Mouse (Mus musculus) stomach, embryonic 15.5 days (tissue): ENCODE measurements at regions not wholly inside any gene's neighbourhood (a gene's known extent, or its start where the extent isn't known, plus 50 kb on each side); places are given as distances from the start of the nearest gene placed in this dataset.
A peak's percentile ranks its signal among the peaks of the same experiment; 100 is the strongest.

ENCODE experiments used
- ATAC-seq: fragments of 200-750 bp; cut with Nextera tagmentation; 2 replicates; pipeline ENCODE4 v1.8.0; 2017; ENCODE audit warnings: low read depth, moderate number of reproducible peaks, moderate TSS enrichment; ENCODE audit not compliant: insufficient read depth, low FRiP score
- H3K27ac ChIP-seq: fragments of 300-500 bp; sonication (generic); 2 replicates; pipeline ENCODE4 v1.5.1; 2015; ENCODE audit warnings: mild to moderate bottlenecking, inconsistent platforms
- H3K27me3 ChIP-seq: fragments of 300-500 bp; sonication (generic); replicated peaks from 2 replicates; pipeline ENCODE4 v1.6.1; 2015; ENCODE audit warnings: inconsistent platforms
- H3K36me3 ChIP-seq: fragments of 300-500 bp; sonication (generic); 2 replicates; pipeline ENCODE4 v1.6.1; 2015; ENCODE audit warnings: inconsistent platforms
- H3K4me1 ChIP-seq: fragments of 300-500 bp; sonication (generic); 2 replicates; pipeline ENCODE4 v1.6.1; 2015; ENCODE audit warnings: inconsistent platforms
- H3K4me2 ChIP-seq: fragments of 300-500 bp; sonication (generic); 2 replicates; pipeline ENCODE4 v1.6.1; 2015; ENCODE audit warnings: mild to moderate bottlenecking, inconsistent platforms
- H3K4me3 ChIP-seq: fragments of 300-500 bp; sonication (generic); replicated peaks from 2 replicates; pipeline ENCODE4 v1.5.1; 2015; ENCODE audit warnings: inconsistent platforms
- H3K9ac ChIP-seq: fragments of 300-500 bp; sonication (generic); 2 replicates; pipeline ENCODE4 v1.6.1; 2015; ENCODE audit warnings: inconsistent platforms
- H3K9me3 ChIP-seq: fragments of 300-500 bp; sonication (generic); 2 replicates; pipeline ENCODE4 v1.6.1; 2016; ENCODE audit warnings: inconsistent platforms
- WGBS: fragments of 180-500 bp; shearing (Covaris S2); methylation state at CpG from one replicate; pipeline ENCODE4 v1.1.7; 2015; 5-methylcytosine and 5-hydroxymethylcytosine counted together

DNA sequence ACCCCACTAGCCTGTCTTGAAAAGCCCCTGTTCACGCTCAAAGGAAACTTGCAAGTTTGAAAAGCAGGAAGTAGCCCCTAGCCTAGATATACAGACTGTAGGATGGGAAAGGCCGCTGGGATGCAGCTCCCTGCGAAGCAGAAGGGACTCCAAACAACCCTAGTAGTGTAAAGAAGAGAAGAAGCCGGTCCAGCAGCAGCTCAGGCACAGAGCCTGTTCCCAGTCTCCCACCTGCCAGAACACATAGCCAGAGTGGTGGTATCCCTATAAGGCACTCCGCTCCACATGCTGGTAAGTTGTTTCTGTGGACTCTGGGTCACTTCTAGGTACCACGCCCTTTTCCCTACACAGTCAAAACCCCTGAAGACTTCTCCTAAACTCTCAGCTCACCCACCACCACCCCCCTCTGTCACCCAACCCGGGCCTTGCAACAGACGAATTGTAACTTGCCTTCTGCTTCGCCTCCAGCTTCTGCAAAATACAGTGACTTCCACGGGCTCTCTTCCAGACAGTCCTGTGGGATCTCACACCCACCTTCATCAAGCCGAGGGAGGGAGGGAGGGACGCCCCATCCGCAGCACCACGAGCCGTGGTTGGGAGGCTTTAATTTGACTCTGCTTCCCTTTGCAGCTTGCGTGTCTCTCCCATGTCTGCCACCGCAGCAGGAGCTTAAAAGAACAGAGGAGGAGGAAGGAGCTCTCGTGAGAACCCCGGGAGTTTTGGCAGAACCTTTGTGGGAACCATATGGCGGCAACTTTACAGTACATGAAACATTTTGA, 285.2 kb downstream of the Rwdd3 start:
- no peak overlapping the region for H3K9ac ChIP-seq
- H3K27ac ChIP-seq = no peak overlapping the region
- ATAC-seq = no peak
- 39% methylated on average over 20 of the region's 20 CpGs for WGBS
- no peak overlapping the region for H3K4me3 ChIP-seq
- H3K4me1 ChIP-seq = no peaks in the 10 kb centered on the region
- H3K27me3 ChIP-seq = no peaks in the 10 kb centered on the region
- H3K9me3 ChIP-seq = no peaks in the 10 kb centered on the region
- H3K4me2 ChIP-seq = peak overlapping the region; percentile 22
- H3K36me3 ChIP-seq = no peaks in the 10 kb centered on the region

DNA sequence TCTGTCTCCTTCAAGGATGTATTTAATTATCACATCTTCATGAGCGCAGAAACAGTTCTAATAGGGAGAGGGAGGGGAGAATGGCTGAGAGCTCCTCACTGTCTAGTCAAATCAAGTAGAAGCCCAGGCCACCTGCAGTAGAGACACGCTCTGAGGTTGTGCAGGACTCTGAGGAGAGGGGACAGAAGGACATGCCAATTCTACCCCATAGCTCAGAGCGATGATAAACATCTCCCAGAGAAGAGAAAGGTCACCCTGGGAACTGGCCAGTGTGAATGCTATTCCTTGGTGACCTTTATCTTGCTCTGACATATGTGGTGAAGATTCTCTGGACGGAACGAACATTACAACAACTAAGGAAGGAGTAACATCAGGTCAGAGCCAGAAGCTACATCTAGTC, 286.1 kb downstream of the Rwdd3 start:
- Histone ChIP-seq H3K36me3 (no peaks in the 10 kb centered on the region), H3K27ac (no peak overlapping the region)

DNA sequence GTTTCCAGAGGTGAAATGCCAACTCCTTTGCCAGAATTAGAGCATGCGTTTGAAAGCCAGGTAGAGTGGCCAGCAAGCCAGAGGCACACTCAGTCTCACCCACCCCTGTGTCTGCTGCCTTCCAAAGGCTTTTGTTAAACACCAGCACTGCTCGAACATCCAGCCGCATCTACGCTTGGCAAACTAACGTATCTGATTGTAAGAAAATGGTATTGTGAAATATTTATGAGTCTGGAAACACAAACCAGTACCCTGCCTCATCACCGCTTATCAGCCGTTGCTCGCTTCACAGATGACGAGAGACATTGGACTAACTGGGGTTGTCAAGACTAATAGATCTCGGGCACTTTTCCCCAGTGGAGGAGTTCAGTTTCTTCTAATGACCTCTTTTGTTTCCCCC, 287.3 kb downstream of the Rwdd3 start:
- Histone ChIP-seq H3K27ac (no peak overlapping the region), H3K27me3 (no peaks in the 10 kb centered on the region), H3K4me1 (no peaks in the 10 kb centered on the region), H3K4me3 (no peak overlapping the region), H3K4me2 (no peak overlapping the region), H3K9ac (no peak overlapping the region), H3K36me3 (no peaks in the 10 kb centered on the region), H3K9me3 (no peaks in the 10 kb centered on the region)
- ATAC-seq = no peak
- 53% methylated on average over 10 of the region's 10 CpGs for WGBS

More for the DNA sequence above, 286.1 kb downstream of the Rwdd3 start:
- no peaks in the 10 kb centered on the region for H3K4me1 ChIP-seq
- no peak overlapping the region for H3K4me2 ChIP-seq
- WGBS = 82% methylated on average over 5 of the region's 5 CpGs
- no peak overlapping the region for H3K4me3 ChIP-seq
- H3K27me3 ChIP-seq = no peaks in the 10 kb centered on the region
- no peaks in the 10 kb centered on the region for H3K9me3 ChIP-seq
- no peak overlapping the region for H3K9ac ChIP-seq
- no peak for ATAC-seq

DNA sequence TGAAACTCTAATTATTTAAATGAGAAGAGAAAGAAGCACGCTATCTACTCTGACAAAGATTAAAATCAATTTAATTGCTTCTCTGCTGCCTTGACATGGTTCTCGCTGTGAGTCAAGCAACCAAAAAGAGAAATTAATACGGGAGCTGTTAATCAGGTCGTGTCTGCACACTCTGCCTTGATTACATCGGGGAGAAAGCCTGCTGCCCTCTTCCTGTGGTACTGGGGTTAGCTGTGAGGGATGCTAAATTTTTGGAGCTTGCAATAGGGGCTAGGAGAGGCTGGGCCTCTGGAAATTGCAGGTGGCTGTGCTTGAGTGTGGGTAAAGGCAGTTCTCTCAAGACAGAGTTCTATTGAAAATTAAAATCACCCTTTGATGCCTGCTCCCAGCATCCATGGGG, 287.8 kb downstream of the Rwdd3 start:
- no peak overlapping the region for H3K4me3 ChIP-seq
- WGBS = 55% methylated on average over 5 of the region's 5 CpGs
- no peaks in the 10 kb centered on the region for H3K27me3 ChIP-seq
- ATAC-seq = no peak
- no peaks in the 10 kb centered on the region for H3K9me3 ChIP-seq
- H3K4me1 ChIP-seq = no peaks in the 10 kb centered on the region
- no peaks in the 10 kb centered on the region for H3K36me3 ChIP-seq
- no peak overlapping the region for H3K9ac ChIP-seq
- no peak overlapping the region for H3K27ac ChIP-seq
- no peak overlapping the region for H3K4me2 ChIP-seq

DNA sequence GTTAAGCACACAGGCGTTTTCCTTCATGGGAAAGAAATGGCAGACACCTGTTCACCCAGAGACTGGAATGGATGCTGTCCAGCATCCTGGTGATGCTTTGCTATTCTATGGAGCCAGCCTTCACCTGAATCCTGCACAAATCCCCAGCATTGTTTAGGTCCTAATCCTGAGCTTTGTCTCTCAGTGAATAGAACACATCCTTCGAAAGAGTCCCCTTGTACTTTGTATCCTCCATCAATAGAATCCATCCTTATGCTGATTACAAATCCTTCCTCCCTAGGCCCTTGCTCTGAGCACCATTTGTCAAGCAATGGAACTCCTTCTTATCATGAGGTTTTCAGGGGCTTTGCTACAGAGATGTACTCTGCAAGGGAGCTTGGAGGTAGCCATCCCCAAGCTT, 292.1 kb downstream of the Rwdd3 start:
- Histone ChIP-seq H3K9ac (no peak overlapping the region), H3K4me1 (no peaks in the 10 kb centered on the region), H3K27ac (no peak overlapping the region), H3K36me3 (no peaks in the 10 kb centered on the region), H3K27me3 (no peaks in the 10 kb centered on the region), H3K4me2 (no peak overlapping the region), H3K9me3 (no peaks in the 10 kb centered on the region), H3K4me3 (no peak overlapping the region)
- WGBS = 85% methylated on average over 2 of the region's 2 CpGs
- no peak for ATAC-seq

DNA sequence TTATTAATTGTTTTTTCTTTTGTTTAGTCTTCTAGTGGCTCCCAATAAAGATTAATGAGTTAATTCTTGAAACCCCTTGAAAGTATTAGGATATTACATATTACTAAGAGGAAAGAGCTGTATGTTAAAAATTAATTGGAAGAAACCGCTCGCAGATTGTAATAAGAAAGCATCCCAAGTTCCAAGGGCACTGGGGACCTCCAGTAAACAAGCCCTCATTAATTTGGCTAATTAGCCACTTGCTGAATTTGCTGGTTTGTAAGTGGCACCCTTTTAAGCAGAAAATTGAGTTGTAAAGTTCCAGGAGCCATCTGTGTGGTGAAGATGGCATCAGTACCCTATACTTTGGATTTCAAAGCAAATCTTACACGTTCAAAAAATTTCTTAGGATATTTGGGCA, 295.8 kb downstream of the Rwdd3 start:
- Histone ChIP-seq H3K9ac (no peak overlapping the region), H3K36me3 (no peaks in the 10 kb centered on the region), H3K9me3 (no peaks in the 10 kb centered on the region), H3K27ac (no peak overlapping the region), H3K27me3 (no peaks in the 10 kb centered on the region), H3K4me1 (no peaks in the 10 kb centered on the region), H3K4me3 (no peak overlapping the region), H3K4me2 (no peak overlapping the region)
- no peak for ATAC-seq
- WGBS = 87% methylated on average over 3 of the region's 3 CpGs

DNA sequence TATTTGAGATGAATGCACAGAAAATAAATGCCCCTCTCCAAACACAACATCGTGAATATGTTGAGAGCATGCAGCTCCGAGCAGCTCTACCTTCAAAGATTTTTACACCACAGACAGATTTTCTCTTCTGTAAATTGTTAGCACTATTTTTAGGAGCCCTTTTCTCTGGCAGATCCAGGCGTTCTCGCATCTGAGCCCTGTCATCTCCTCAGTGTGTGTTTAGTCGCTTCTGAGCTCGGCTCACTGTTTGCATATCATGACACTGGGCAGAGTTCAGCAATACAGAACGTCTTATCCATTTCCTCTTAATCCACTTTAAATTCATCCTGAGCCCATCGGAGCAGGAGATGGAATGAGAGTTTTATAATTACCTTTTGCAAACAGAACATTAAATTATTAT, 306.5 kb downstream of the Rwdd3 start:
- no peak overlapping the region for H3K4me3 ChIP-seq
- no peak for ATAC-seq
- WGBS = 39% methylated on average over 8 of the region's 8 CpGs
- H3K4me2 ChIP-seq = no peak overlapping the region
- no peaks in the 10 kb centered on the region for H3K36me3 ChIP-seq
- H3K27me3 ChIP-seq = no peaks in the 10 kb centered on the region
- H3K9me3 ChIP-seq = no peaks in the 10 kb centered on the region
- no peak overlapping the region for H3K27ac ChIP-seq
- no peak overlapping the region for H3K9ac ChIP-seq
- H3K4me1 ChIP-seq = no peaks in the 10 kb centered on the region

DNA sequence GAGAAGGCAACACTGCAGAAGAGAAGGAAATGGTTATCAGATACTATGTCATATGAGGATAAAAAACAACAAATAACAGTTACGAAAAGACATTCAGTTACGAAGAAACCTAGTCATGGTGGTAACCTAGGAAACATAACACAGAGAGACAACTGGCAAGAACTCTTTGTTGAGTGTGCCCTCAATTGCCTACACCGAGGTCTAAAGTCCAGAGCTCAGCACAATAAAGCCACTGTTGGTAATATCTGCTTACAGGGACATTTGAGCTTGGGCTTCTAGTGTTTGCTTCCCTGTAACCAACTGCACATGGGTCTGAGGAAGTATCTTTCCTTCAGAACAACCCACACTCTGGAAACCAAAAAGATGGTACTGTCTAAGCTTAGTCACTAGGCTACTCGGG, 309.9 kb downstream of the Rwdd3 start:
- no peaks in the 10 kb centered on the region for H3K4me1 ChIP-seq
- H3K4me2 ChIP-seq = no peak overlapping the region
- WGBS = 80% methylated on average over 4 of the region's 4 CpGs
- H3K36me3 ChIP-seq = no peaks in the 10 kb centered on the region
- no peak overlapping the region for H3K27ac ChIP-seq
- H3K9ac ChIP-seq = no peak overlapping the region
- ATAC-seq = no peak
- no peak overlapping the region for H3K4me3 ChIP-seq
- no peaks in the 10 kb centered on the region for H3K9me3 ChIP-seq
- no peaks in the 10 kb centered on the region for H3K27me3 ChIP-seq

DNA sequence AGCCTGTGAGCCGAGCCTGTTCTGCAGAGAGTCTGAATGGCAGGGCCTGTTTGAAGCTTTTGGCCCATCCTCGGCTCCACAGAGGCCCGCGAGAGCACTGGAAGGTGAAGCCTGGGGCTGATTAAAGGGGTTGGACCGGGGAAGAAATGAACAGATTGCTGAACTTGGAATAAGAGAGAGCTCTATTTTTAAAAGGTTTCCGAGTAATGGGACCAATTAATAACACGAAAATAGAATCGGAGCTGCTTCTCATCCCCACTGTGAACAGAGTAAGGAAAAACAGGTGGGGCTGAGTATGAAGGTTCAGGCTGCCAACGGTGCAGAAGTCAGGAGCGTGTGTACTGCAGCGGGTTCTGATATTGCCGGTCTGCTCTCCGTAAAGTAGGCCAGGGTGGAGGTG, 313.2 kb downstream of the Rwdd3 start:
- H3K4me1 ChIP-seq = no peaks in the 10 kb centered on the region
- no peak overlapping the region for H3K9ac ChIP-seq
- no peak overlapping the region for H3K4me3 ChIP-seq
- ATAC-seq = no peak
- WGBS = 77% methylated on average over 13 of the region's 13 CpGs
- no peaks in the 10 kb centered on the region for H3K27me3 ChIP-seq
- H3K36me3 ChIP-seq = no peaks in the 10 kb centered on the region
- H3K27ac ChIP-seq = no peak overlapping the region
- H3K9me3 ChIP-seq = no peaks in the 10 kb centered on the region
- H3K4me2 ChIP-seq = no peak overlapping the region

DNA sequence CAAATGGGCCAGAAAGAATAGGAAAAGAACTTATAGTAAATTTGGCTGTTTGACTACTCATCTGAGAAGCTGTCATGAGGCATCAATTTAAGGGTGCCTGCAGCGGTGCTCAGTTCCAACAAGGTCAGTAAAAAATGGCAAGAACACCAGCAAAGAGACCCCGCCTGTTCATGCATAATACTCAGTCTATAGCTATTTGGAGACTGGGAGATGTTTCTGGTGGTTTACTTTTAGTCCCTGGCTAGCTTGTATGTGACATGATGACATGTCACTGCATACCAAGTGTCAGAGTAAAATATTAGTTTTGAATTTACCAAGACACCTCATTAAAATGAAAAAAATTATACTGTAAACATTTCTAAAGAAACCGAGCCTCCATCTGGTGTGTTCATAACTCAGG, 317.2 kb downstream of the Rwdd3 start:
- H3K36me3 ChIP-seq = no peaks in the 10 kb centered on the region
- no peak overlapping the region for H3K4me2 ChIP-seq
- 58% methylated on average over 3 of the region's 3 CpGs for WGBS
- ATAC-seq = no peak
- no peak overlapping the region for H3K27ac ChIP-seq
- no peaks in the 10 kb centered on the region for H3K27me3 ChIP-seq
- no peaks in the 10 kb centered on the region for H3K4me1 ChIP-seq
- H3K9ac ChIP-seq = no peak overlapping the region
- H3K4me3 ChIP-seq = no peak overlapping the region
- H3K9me3 ChIP-seq = no peaks in the 10 kb centered on the region

DNA sequence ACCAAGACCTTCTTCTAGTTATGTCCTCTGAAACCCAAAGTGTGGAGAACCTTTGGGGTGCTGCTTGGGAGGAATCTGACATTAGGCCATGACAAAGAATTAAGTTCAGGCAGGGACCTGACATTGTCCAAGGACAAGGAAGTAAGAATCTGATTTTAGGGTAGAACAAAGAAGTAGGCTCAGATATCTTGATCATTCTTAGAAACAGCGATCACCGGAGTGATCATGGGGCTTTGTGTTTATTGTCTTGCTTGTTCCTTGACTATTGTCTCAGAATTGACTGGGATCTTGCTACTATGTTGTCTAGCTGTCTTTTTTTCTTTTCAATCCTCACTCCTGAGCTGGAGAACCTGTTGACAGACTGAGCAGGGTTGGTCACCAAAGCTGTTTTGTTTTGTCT, 327.9 kb downstream of the Rwdd3 start:
- no peaks in the 10 kb centered on the region for H3K27me3 ChIP-seq
- H3K27ac ChIP-seq = no peak overlapping the region
- 97% methylated on average over 2 of the region's 2 CpGs for WGBS
- no peak overlapping the region for H3K9ac ChIP-seq
- H3K4me3 ChIP-seq = no peak overlapping the region
- no peaks in the 10 kb centered on the region for H3K4me1 ChIP-seq
- H3K9me3 ChIP-seq = no peaks in the 10 kb centered on the region
- no peaks in the 10 kb centered on the region for H3K36me3 ChIP-seq
- ATAC-seq = no peak
- H3K4me2 ChIP-seq = no peak overlapping the region

DNA sequence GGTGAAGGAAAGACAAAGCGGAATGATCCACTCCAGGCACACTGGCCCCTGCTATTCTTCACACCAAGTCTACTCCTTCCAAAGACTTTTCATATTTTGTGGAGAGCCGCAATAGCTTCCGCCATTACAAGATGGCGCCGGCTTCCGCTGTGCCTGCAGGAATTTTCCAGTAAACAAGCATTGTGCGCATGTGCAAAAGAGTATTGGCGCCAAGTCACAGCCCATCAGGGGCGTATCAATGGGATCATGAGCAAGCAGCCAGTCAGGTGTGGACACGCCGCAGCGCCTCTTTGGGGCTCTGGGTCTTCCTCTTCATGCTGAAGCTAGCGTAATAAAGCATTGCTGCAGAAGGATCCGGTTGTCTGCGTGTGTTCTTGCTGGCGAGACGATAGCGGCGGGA, 348.0 kb downstream of the Rwdd3 start:
- Histone ChIP-seq H3K27ac (no peak overlapping the region), H3K4me2 (no peak overlapping the region), H3K27me3 (no peaks in the 10 kb centered on the region), H3K4me3 (no peak overlapping the region), H3K9ac (no peak overlapping the region), H3K36me3 (no peaks in the 10 kb centered on the region), H3K4me1 (no peaks in the 10 kb centered on the region), H3K9me3 (no peaks in the 10 kb centered on the region)
- no peak for ATAC-seq
- WGBS = 90% methylated on average over 19 of the region's 19 CpGs

DNA sequence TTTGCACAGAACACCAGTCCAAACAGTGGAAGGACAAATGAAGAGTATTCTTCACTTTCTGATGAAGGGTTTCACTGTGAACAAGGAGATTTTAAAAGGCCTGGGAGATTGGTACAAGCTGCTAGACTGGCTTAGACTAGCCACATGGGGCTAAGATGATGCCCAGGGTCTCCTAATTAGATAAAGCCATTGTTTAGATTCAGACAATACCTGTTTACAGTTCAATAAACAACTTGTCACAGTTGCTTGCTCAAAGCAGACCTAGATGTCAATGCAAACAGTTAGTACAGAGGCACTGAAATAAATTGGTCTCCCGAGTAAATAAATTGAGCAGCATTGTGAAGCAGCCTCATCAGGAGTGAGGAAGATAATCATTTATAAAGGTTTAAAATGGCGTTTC, 359.6 kb downstream of the Rwdd3 start:
- Histone ChIP-seq H3K27ac (no peak overlapping the region), H3K9me3 (no peaks in the 10 kb centered on the region), H3K4me1 (no peaks in the 10 kb centered on the region), H3K27me3 (no peaks in the 10 kb centered on the region), H3K4me2 (no peak overlapping the region), H3K36me3 (no peaks in the 10 kb centered on the region), H3K9ac (no peak overlapping the region), H3K4me3 (no peak overlapping the region)
- no peak for ATAC-seq
- 27% methylated on average over 2 of the region's 2 CpGs for WGBS
